Mouse (Mus musculus) heart, postnatal 0 days (tissue): ENCODE results near the gene Igbp1.

Experiments used
- CTCF ChIP-seq: IDR thresholded peaks from 2 replicates; pipeline ENCODE4 v1.5.1; 2016; ENCODE audit warnings: antibody characterized with exemption, control low read depth, low read depth
- EP300 ChIP-seq: IDR thresholded peaks from 2 replicates; pipeline ENCODE4 v1.6.1; 2016; ENCODE audit warnings: antibody characterized with exemption, low read depth

DNA sequence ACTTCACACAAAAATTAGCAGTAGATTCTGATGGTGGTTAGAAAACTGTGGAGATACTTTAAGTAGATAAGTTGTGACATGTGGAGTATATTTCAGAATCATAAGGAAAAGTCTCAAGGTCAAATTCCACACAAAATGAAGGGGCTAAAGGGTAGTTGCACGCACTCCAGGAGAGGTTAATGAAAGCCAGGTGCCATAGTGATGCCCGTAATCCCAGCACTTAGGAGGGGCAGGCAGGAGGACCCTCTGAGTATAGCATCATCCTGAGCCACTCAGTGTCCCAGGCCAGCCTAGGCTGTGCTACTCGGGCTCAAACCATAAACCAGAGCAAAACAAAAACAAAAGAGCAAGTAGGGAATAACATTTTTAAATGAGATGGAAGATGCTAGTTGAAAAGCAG, 15.8 kb downstream of the Igbp1 start:
- TF ChIP-seq CTCF (no peak), EP300 (no peak)
